Mouse (Mus musculus): Measurements from ENCODE around the gene Gm48552. TPM values are rescaled to one million over a fixed set of nuclear protein-coding genes. Genes with fewer than 3 reads are reported as not detected.

Gene Gm48552
- polyA plus RNA-seq, 1 experiment = 0.98 TPM

DNA sequence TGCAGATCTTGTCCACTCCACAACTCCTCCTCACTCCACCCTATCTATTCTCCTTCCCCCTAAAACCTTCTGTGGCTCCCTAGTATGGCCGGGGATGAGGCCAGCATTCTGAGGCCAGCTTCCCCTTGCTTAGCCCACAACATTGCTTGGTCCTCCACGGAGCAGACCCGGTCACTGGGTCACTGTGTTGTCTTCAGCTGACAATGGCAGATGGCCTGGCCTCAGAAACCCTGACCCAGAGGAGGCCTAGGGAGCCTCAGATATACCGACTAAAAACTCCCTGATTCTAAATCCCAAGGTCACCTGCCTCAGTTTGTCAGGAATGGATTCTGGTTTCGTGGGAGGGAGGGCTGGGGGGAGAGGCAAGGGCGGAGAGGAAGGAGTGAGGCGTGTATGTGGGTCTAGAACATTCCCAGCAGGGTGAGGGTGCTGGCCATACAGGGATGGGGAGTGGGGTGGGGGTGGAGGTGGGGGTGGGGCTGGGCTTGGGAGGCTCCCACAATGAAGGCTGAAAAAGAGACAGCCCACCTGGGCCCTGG is 13.5 kb downstream of the Gm48552 start:
- 66% methylated on average over 7 of the region's 7 CpGs for WGBS
- DNase-seq (ENCODE audit: low read depth, low spot score) = no peak

DNA sequence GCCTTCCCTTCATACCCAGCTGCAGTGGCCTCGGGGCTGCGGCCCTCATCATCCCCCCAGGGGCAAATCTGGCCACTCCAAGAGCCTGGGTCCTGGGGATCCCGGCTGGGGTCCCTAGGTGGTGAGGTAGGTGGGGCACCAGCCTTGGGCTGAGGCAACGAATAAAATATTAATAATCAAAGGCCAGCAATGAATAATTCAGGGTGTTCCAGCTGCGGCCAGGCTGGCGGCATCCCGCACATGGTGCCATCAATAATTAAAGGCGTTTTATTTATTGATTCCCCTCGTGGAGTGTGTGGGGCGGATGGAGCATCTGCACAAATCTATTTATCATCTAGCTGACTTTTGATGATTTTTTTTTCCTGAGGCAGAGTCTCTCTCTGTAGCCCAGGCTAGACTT is 14.7 kb downstream of the Gm48552 start:
- WGBS = 77% methylated on average over 10 of the region's 10 CpGs
- DNase-seq (ENCODE audit: low read depth, low spot score) = no peak

DNA sequence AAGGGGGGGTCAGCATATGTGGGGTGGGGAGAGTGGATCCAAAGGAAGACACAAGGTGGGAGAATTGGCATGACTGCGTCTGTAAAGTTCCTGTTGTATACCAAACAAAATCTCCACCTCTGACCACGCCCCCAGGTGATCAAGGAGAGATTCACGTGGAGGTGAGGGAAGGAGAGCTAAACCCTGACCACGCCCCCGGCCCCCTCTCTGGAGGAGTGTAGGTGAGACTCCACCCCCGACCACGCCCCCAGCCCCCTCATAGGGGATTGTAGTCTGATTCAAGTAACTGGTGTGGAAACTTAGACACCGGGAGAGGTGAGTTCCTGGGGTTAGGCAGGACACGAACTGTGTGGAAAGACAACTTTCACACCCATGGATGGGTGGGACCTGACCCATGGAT is 15.3 kb downstream of the Gm48552 start:
- 51% methylated on average over 9 of the region's 9 CpGs for WGBS

DNA sequence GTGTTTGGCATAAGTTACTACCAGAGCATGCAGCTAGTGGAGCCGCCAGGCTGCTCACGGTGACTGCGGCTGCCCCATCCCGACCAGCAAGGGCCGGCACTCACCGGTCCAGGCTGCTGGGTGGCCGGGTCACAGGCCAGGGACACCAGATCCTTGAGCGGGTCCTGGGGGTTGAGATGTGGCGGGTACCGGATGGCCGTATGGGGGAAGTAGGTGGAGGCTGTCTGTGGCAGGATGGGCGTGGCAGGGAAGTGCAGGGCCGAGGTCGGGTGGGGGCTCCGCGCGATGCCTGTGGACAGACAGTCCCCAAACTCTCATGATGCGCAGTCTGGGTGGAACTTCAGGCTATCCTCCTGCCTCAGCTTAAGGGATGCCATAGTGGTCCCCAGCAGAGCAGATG is 15.9 kb downstream of the Gm48552 start:
- DNase-seq (ENCODE audit: low read depth, low spot score) = no peak
- WGBS = 70% methylated on average over 18 of the region's 18 CpGs

More for the DNA sequence above, 15.3 kb downstream of the Gm48552 start:
- no peak for DNase-seq (ENCODE audit: low read depth, low spot score)

DNA sequence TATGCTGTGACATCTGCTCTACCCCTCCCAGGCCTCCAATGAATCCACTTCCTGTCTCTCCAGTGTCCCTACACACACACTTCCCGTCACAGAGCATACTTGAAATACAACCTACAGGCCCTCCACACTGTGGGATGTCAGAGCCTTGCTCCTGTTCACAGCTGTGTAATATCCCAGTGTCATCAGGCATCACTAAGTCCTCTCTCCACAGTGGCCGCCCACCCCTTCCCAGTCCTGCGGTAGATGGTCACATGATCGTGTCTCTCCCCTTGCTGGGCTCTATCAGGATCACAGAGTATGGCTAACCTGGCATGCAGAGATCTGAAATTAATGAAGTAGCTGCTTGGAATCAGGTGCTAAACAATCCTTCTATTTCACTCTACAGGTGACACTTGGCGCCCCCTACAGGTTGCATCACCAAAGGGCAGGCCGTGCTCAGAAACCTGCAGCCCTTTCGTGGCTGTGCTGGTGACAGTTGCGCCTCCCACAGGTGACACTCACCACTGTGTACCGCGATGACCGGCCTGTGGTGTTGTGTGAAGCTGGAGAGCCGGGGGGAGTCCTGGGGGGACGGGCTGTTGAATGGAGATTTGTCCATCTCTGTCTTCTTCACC is 16.9 kb downstream of the Gm48552 start:
- DNase-seq (ENCODE audit: low read depth, low spot score) = no peak
- WGBS = 60% methylated on average over 13 of the region's 13 CpGs

DNA sequence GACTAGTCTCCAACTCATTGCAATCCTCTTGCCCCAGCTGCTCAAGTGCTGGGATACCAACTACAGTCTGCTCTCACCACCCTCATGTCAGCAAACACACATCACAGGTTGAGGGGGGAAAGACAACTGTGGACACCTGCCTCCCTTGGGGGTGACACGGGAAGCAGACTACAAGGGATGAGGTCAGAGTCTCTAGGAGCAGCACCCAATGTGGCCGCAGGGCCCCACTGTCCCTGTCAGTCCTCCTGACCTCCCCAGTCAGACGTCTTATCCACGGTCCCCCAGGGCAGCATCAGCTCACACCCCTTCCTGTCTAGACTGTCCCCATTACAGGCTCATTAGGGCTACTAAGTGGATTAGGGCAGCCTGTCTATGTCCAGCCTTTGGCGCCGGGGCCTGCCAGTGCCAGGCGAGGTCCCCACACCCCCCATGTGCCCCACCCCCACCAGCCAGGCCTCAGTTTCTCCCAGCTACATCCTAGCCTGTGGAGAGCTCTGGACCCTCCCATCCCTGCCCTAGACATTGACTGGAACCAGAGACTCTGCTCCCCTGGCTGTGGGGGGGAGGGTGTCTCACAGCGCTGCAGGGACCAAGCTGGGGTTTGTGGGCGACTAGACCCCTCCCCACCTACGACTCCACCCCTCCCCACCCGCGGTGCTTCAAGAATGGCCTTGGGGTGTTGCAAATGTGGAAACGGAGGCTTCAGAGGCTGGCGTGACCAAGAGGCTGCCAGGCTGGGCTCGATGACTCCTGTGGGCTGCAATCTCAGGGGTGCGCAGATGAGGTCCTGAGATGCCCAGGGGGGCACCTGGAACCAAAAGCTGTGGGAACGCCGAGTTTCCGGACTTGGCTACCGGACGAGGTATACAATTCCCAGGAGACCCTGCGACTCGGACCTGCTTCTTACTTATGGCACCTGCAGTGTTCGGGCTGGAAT is 18.0 kb downstream of the Gm48552 start:
- DNase-seq (ENCODE audit: low read depth, low spot score) = no peak
- WGBS = 74% methylated on average over 24 of the region's 24 CpGs

DNA sequence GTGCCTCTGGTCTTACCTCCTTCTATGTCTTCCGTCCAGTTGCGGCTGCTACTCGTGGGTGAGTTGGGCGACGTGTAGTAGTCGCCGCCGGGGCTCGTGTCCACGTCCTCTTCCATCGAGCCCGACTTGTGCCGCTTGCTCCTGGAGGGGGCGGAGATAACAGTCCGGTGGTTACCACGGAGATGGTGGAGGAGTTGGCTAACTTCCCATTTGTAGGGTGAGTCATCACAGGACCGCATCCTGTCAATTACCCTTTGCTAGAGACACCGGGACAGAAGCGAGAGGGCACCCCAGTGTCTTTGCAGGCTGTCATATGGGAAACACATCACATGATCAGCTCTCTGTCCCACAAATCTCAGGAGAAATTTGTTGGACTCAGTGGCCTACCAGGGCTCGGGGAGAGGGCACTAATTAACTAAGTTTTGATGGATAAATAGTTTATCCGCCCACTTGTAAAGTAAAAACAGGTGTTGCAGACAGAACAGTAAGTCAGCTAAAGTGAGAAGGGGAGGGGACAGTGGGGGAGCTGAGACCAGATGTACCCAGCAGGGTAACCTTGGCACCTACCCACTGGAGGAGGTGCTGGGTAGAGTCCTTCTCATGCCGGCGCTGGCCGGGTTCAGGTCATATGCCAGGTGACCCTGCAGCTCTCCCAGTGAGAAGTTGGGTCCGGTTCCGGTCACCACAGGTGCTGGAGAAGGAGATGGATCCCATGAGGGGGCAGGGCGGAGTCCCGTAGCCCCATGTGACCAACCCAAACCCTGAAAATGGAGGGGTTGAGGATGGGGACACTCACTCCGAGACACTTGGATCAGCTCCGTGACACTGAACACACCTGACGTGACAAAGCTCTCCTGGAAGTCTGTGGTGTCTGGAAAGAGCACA is 19.0 kb downstream of the Gm48552 start:
- WGBS = 37% methylated on average over 31 of the region's 31 CpGs
- DNase-seq (ENCODE audit: low read depth, low spot score) = no peak

DNA sequence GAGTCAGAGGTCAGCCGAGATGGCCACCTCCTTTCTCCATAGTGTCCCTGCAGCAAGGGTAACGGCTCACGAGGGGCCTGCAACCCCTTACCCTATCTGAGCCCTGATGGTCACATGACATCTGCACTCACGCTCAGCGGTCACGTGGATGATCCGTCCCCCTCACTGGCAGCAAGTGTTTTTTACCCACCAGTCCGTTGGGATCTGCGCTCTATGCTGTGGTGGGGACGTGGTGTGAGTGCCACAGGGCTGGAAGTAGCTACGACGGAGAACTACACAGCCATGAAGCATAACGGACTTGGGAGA is 19.6 kb downstream of the Gm48552 start:
- 80% methylated on average over 13 of the region's 13 CpGs for WGBS
- no peak for DNase-seq (ENCODE audit: low read depth, low spot score)

DNA sequence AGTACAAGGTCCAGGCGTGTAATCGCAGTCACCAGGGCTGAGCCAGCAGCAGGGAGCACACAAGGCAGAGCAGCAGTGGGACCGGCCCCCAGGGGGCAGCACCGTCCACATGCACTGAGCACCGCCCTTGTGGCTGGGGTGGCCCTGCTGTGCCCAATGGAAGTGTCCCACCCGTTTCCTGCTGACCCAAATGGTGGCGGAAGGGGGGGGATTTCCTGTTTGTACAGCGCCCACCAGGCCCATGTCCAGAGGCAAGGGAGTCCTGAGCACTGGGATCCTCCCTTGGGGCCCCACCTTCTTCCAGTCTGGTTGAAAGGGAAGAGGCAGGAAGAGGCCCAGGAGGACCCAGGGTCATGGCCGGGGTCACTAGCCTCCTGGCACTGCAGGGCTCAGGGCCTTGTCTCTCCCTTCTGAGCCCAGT is 20.1 kb downstream of the Gm48552 start:
- no peak for DNase-seq (ENCODE audit: low read depth, low spot score)
- WGBS = 15% methylated on average over 9 of the region's 9 CpGs

DNA sequence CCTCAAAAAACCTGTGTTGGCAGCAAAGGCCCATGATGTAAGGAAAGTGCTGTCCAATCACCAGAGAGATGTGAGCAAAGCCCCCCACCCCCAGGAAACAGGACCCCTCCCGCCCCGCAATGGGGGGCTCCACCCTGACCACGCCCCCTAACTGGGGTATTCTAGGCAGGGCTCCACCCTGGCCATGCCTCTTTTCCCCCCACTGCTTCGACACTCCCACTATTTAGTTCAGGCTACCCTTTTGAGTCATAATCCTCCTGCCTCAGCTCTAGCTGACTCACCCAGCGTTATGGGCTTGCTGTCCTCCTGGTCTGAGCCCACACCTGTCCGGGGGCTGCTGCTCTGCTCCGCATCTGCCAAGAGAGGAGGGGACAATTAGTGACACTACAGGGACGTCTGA is 20.5 kb downstream of the Gm48552 start:
- 28% methylated on average over 8 of the region's 8 CpGs for WGBS
- DNase-seq (ENCODE audit: low read depth, low spot score) = no peak

DNA sequence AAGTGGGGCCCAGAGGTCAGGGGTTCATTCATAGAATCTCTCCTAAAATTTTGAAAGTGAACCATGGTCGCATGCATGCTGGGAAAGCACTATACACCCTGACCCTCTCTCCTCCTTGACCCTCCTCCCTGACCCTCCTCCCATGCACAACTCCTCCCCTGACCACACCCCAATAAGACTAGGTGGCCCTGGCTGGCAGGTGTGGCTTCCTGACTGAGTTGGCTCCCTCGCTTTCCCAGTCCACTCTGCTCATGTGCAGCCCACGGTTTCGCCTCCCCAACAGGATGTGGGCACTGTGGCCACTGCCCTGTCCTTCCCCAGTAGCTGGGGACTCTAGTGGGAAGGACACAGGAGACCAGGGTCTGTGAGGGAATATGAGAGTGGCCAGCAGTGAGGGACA is 21.5 kb downstream of the Gm48552 start:
- DNase-seq (ENCODE audit: low read depth, low spot score) = no peak
- WGBS = 16% methylated on average over 4 of the region's 4 CpGs

DNA sequence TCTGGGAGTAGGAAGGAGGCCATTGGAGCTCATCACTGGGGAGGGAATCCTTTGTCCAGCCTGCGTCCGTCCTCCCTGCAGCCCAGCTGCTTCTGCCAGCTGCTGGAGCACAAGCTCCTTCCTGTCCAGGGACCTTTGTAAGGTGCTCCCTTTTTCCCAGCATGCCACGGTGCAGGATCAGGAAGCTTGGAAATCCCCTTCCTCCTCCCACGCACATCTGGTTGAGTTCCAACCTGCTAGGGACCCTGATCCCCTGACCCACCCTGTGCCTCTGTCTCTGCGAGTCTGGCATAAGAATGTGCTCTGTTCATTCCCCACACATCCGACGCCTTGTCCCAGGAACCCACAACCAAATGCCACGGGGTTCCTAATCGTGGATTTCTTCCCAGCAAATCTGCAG is 22.2 kb downstream of the Gm48552 start:
- WGBS = 31% methylated on average over 9 of the region's 9 CpGs

DNA sequence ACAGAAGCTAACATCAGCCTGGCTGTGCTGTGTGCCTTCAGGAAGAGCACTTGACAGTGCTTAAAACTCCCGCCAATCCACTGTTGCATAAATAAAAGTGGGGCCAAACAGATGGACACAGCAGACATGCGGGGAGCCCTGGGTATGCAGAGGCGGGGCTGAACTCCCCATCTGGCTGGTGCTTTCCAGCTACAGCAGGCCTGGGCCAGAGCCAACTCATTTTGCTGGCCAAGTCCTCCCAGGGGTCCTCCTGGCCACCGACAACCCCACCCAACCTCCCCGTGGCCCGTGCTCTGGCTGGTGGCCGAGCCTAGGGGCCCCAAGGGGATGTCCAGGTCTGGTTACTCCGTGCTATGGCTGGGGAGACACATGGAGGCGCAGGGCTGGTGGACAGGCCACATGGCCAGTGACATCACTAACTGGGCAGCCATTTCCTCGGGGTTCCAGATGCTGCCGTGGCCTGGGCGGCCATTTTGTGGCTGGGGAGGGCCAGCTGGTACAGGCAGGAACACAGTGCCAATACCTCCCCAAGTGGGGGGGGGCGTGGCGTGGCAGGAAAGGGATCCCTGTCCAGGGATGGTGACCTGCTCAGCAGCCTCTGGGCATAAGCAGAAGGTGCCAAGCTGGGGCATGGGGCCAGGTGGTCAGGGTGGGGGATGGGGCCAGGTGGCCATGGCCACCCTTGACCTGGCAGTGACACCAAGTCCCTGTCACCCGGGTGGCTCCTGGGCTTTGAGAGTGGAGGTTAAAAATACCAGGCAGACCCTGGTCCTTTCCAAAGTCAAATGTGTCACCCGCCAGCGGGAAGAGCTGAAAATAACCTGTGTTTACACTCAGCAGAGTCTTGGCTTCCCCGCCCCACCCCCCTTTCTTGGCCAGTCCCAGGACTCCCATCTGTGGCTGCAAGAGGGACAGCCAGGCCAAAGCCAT is 22.9 kb downstream of the Gm48552 start:
- no peak for DNase-seq (ENCODE audit: low read depth, low spot score)
- WGBS = 13% methylated on average over 18 of the region's 18 CpGs

More for the DNA sequence above, 22.2 kb downstream of the Gm48552 start:
- no peak for DNase-seq (ENCODE audit: low read depth, low spot score)

DNA sequence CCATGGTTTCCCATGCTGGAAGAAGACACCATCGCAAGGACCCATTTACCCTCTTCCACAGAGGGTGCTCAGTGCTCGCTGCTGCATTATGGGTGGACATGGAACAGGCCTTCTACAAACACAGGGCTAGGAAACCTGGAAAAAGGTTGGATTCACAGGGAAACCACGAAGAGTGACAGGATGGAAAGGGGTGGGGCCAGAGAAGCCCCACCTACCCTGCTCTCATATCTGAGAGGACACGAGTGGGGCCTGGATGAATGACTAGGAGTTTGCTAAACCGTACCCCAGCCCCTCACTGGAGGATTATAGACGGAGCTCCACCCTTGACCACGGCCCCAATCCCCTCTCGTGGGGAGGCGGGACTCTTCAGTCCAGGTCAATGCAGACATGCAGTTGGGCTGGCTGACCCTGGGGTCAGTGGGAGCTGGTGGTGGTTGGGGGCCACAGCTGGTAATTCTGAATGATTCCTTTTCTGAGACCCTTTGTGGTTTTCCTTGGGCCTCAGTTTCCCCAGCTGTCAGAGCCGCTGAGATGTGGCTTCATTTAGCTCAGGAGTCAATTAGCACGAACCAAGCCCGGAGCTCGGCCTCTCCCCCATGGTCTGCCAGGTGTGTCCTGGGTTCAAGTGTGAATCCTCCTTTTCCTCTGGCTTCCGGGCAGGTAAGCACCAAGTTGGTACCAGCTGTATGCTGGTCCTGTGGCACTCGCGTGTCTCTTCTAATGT is 23.9 kb downstream of the Gm48552 start:
- DNase-seq (ENCODE audit: low read depth, low spot score) = no peak
- 57% methylated on average over 16 of the region's 16 CpGs for WGBS

DNA sequence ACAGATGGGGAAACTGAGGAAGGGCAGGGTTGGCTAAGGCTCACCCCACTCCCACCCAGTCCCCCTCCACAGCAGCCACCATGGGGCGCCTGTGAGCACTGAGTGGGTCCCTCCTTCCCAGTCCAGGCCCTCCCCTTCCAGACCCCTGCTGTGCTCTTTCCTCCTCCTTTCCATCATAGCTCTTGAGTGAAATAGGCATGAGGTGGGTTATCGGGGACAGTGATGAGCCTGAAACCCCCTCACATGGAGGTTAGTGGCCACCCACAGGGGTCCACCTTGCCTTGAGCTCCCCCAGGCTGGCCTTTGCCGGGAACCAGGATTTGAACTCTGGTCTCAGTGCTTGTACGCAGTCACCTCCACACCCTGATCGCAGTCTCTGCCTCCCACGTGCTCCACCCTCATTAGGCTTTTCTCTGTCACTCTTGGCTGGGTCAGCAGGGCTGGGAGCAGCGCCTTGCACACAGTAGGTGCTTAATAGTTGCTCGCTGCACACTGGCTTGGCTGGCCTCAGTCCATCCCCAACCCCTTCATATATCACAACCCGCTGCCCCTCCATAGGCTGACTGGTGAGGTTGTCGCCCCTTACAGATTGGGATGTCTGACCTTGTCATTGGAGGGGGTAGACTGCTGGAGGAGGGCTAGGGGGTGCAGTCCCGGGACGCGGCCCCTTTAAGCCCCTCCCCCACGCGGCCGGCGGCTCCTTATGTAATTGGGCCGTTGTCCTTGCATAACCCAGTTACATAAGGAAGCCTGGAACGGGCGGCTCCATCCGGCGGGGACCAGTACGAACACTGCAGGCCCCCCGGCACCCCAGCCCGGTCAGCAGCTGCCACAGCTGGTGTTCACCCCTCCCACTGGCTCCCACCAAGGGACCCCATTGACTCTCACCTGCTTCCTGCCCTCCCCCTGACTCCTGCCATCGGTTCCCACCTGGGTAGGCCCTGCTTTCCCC is 24.8 kb downstream of the Gm48552 start:
- 17% methylated on average over 26 of the region's 26 CpGs for WGBS
- no peak for DNase-seq (ENCODE audit: low read depth, low spot score)

DNA sequence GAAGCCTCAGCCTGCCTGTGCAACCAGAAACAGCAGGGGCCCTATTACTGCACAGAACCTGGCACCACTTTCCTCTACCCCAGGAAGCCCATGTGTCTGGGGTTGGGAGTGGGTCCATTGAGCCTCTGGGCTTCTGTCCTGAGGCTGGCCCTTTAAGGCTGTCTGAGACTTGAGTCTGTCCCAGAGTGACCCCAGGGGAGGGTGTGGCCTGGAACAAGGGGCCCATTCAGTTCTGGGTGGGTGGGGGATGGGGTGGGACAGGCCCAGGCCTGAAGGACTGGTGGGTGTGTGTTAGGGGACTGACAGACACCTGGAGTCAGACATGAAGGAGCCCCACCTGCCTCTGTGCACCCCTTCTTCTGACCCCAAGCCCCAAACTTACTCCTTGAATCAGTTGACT is 25.9 kb downstream of the Gm48552 start:
- DNase-seq (ENCODE audit: low read depth, low spot score) = no peak

DNA sequence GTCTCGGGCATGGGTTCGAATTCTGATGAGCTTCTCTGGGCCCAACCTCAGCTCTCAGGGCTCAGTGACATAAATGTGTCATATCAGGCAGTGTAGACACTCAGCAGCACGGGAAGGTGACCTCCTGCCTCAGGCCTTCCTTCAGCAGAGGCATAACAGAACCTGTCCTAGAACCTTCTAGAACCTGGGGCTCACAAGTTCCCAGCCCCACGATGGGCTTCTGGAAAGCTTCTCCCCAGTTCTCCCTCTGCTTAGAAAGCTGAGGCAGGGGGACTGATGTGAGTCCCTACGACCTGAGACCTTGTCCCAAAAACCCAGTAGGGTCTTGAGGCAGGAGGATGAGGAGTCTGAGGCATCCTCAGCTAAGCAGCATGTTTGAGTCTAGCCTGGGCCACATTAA is 26.3 kb downstream of the Gm48552 start:
- no peak for DNase-seq (ENCODE audit: low read depth, low spot score)
- WGBS = 45% methylated on average over 5 of the region's 5 CpGs

Data from large intestine, adult 2 months (tissue).